Mouse (Mus musculus): Measurements from ENCODE around the gene Gatad2b.

- TF ChIP-seq CTCF (IDR thresholded peaks at IDR 0.05; ENCODE audit: insufficient read depth, low read length) (no peak), POLR2A (IDR thresholded peaks at IDR 0.05; ENCODE audit: borderline replicate concordance, extremely low read depth, low read depth, low read length) (no peak)
Measured at GRCm38 (mm10) chr3:90404121-90404520, 111.1 kb downstream of the Gatad2b start.
